Mouse (Mus musculus) left cerebral cortex, postnatal 25 days (tissue): ENCODE measurements around the gene Tcaf3. TPM values are rescaled to one million over a fixed set of nuclear protein-coding genes. Genes with fewer than 3 reads are reported as not detected.
A peak's percentile ranks its signal among the peaks of the same experiment; 100 is the strongest.

ENCODE experiments used
- DNase-seq, 2 experiments: peaks; one replicate each; pipeline ENCODE4 v3.0.0; 2022; ENCODE audit warnings: low spot score in 2 of 2, mixed read lengths in 1 of 2
- intact Hi-C: fragments of 180-260 bp; cut with DNase I; formaldehyde crosslinking; loops from one replicate; pipeline ENCODE4 v1.15.1; 2025
- total RNA-seq, 2 experiments: library from RNA; stranded (reverse); gene quantifications; 2 replicates each; pipeline ENCODE4 v1.2.3; 2021

The Tcaf3 gene
- total RNA-seq: not detected

DNA sequence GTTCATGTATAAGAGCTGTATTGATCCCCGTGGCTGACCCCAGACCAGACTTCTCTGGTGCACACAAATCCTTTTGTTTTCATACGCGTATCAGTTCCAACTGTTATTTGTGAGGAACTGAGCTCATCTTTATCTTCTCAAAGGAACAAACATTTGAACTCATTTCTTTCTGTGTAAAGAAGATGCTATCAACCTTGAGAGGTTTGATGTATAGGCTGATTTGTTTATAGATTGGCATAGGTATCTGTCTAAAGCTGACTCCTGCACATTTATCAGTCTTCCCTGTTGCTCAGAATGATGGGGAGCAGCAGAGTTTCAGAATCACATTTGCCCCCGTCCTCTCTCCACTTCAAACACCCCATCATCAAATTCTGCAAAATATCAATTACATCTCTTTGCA lies at the start of gene Tcaf3:
Gene Tcaf3, minus strand, starts transcription at position 101 of the 400 bp plus-strand sequence.
- no peak for DNase-seq
- intact Hi-C loops: no loop called here

DNA sequence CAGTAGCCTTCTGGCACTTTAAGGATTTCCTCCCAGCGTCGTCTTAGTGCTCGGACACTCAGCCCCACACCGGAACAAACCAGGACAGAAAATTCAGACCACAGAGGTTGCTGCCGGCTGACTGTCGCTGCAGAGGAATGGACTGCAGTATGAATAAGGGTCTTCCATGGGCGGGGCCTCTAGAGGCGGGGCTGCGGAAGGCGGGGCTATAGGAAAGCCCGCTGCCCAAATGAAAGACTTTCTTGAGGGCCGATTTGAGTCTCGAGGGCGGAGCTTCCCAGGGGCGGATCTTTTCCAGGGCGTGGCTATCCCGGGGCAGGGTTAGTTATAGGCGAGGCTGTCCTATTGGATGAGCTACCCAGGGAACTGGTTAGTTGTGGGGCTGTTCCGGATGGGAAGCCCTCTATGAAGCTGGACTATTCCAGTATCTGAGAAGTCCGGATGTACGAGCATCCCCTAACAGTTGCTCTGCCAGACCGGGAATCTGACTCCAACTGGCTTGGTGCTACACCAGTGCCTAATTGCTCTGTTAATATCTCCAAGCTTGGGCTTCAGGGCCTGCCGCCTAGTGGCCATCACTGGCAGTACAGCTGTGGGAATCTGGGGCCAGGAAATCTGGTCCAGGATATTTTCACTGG lies 47.5 kb upstream of the Tcaf3 start, which contains the start of gene Tcaf2:
Gene Tcaf2, minus strand, starts transcription at position 343 of the 638 bp plus-strand sequence.
- intact Hi-C loops: no loop called here
- DNase-seq: peak; percentile 35 to 38

GRCm38 (mm10) chr6:42634393-42634792 lies 36.9 kb upstream of the Tcaf3 start:
- intact Hi-C loops: loop anchor here (10.0 kb wide), 1 partner anchor 660 kb away; no protein-coding TSS in a partner anchor
- DNase-seq: no peak

DNA sequence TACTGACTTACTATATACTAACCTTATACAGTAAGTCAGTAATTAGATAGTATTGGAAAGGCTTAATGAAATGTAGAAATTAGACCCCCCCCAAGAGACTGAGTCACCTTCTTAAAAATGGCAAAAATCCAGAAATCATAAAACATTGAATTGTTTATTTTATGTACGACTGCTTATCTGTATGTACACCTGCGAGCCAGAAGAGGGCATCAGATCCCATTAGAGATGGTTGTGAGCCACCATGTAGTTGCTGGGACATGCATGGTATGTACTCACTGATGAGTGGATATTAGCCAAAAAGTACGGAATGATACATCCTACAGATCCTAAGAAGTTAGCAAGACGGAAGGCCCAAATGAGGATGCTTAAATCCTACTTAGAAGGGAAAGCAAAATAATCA lies 33.9 kb upstream of the Tcaf3 start:
- intact Hi-C loops: loop anchor here (10.0 kb wide), 1 partner anchor 663 kb away; no protein-coding TSS in a partner anchor
- no peak for DNase-seq

DNA sequence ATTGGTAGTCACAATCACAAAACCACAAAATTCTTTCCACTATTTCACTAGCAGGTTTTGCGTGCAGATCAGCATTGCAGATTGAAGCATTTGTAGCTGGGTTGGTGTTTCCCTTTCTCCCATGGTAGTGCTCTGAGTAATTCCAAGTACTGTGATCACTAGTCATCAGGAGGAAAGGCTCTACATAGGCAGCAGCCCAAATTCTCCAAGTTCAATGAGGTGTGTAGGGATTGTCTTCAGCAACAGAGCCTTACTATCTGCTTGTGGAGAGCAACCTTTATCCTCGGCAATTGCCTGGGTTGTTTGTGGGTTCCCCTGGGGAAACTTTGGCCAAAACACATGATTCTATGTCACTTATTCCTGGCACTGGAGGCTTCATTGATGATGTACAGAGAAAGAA lies 19.4 kb upstream of the Tcaf3 start:
- intact Hi-C loops: loop anchor here (10.0 kb wide), 1 partner anchor 248 kb away; no protein-coding TSS in a partner anchor
- no peak for DNase-seq

- intact Hi-C loops: loop anchor here (10.0 kb wide), 1 partner anchor 253 kb away; no protein-coding TSS in a partner anchor
- peak; percentile 3 to 9 for DNase-seq
These were observed 14.7 kb upstream of the Tcaf3 start for GRCm38 (mm10) chr6:42612218-42612617.

GRCm38 (mm10) chr6:42610954-42611522 lies 13.5 kb upstream of the Tcaf3 start:
- DNase-seq: no peak
- intact Hi-C loops: loop anchor here (10.0 kb wide), 1 partner anchor 254 kb away; no protein-coding TSS in a partner anchor

- intact Hi-C loops: no loop called here
- DNase-seq: no peak
These were observed 4.2 kb downstream of the Tcaf3 start for GRCm38 (mm10) chr6:42593138-42593882.

GRCm38 (mm10) chr6:42586569-42586968 lies 10.9 kb downstream of the Tcaf3 start:
- intact Hi-C loops: no loop called here
- no peak for DNase-seq

GRCm38 (mm10) chr6:42583488-42583872 lies 14.0 kb downstream of the Tcaf3 start:
- DNase-seq: peak; percentile 58 to 66
- intact Hi-C loops: loop anchor here (2.0 to 5.0 kb wide), 4 partner anchors 201 to 821 kb away; partner anchors contain the start of gene Fam131b

GRCm38 (mm10) chr6:42582741-42583487 lies 14.6 kb downstream of the Tcaf3 start:
- intact Hi-C loops: loop anchor here (2.0 to 5.0 kb wide), 4 partner anchors 201 to 821 kb away; partner anchors contain the start of gene Fam131b
- no peak for DNase-seq

DNA sequence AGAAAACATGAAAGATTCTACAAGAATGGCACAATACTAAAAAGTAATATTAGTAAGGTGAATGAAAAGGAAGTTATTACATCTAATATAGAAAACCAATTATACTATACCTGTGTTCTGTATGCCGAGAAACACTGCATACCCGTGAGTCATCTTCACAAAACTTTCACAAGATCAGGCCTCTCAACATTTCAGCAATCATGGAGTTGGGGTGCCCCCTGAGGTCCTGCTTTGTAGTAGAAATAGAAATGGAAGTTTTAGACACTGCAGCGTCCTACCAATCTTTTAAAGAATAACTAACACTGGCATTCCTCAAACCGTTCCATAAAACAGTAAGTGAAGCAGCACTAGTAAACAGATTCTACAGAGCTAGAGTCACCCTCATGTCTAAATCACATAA lies 18.8 kb downstream of the Tcaf3 start:
- intact Hi-C loops: no loop called here
- DNase-seq: no peak

- DNase-seq: no peak
- intact Hi-C loops: no loop called here
These were observed 20.1 kb downstream of the Tcaf3 start for GRCm38 (mm10) chr6:42577433-42577832.

DNA sequence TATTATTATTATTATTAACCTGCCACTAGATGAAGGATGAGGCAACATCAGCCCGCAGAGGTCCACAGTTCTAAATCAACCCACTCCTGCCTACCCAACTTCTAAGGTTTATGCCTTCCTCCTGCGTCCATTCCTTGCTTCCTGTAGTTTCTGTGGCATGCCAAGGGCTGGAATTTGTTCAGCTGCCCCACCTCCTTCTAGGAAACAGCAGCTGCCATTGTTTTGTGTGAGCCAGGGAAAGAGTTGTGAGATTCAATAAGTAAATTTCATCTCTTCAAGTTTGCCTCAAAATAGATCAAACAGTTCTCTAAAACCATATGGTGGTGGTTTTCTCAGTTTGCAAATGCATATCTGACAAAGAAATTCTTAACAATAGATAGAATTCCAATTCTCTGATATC lies 29.3 kb downstream of the Tcaf3 start:
- intact Hi-C loops: no loop called here
- peak in 1 of 2 experiments; percentile 66 for DNase-seq

GRCm38 (mm10) chr6:42566076-42566598 lies 31.4 kb downstream of the Tcaf3 start:
- DNase-seq: no peak
- intact Hi-C loops: no loop called here

- no peak for DNase-seq
- intact Hi-C loops: no loop called here
These were observed 35.2 kb downstream of the Tcaf3 start for GRCm38 (mm10) chr6:42562280-42562679.

- intact Hi-C loops: no loop called here
These were observed 36.6 kb downstream of the Tcaf3 start for GRCm38 (mm10) chr6:42560885-42561284.

GRCm38 (mm10) chr6:42558641-42559040 lies 38.9 kb downstream of the Tcaf3 start:
- DNase-seq: no peak
- intact Hi-C loops: no loop called here

More at GRCm38 (mm10) chr6:42560885-42561284, 36.6 kb downstream of the Tcaf3 start:
- no peak for DNase-seq

GRCm38 (mm10) chr6:42547461-42547860 lies 50.0 kb downstream of the Tcaf3 start, which contains the start of gene Olfr455:
Gene Olfr455 (minus strand): TSS chr6:42547587.
- intact Hi-C loops: no loop called here
- no peak for DNase-seq
